Mouse (Mus musculus) embryonic facial prominence, embryonic 14.5 days (tissue): Measurements from ENCODE around the gene Ttll12. TPM values are rescaled to one million over a fixed set of nuclear protein-coding genes. Genes with fewer than 3 reads are reported as not detected.

Experiments
- ATAC-seq: fragments of 200-750 bp; cut with Nextera tagmentation; 2 replicates; pipeline ENCODE4 v1.8.0; 2017; ENCODE audit warnings: low read depth, moderate number of reproducible peaks, moderate TSS enrichment
- DNase-seq: peaks from one replicate; pipeline ENCODE4 v3.0.0-alpha.2; 2015; ENCODE audit warnings: low spot score
- H3K27ac ChIP-seq: fragments of 300-500 bp; sonication (generic); replicated peaks from 2 replicates; pipeline ENCODE4 v1.5.1; 2014; ENCODE audit warnings: low read depth, mild to moderate bottlenecking, low read length, moderate library complexity
- H3K27me3 ChIP-seq: fragments of 300-500 bp; sonication (generic); replicated peaks from 2 replicates; pipeline ENCODE4 v1.6.1; 2014; ENCODE audit warnings: low read length; ENCODE audit not compliant: control insufficient read depth, insufficient read depth
- H3K36me3 ChIP-seq: fragments of 300-500 bp; sonication (generic); 2 replicates; pipeline ENCODE4 v1.6.1; 2014; ENCODE audit warnings: low read length, mixed read lengths; ENCODE audit not compliant: control insufficient read depth, insufficient read depth
- H3K4me1 ChIP-seq: fragments of 300-500 bp; sonication (generic); 2 replicates; pipeline ENCODE4 v1.6.1; 2014; ENCODE audit warnings: antibody characterized with exemption, low read length; ENCODE audit not compliant: control insufficient read depth, insufficient read depth
- H3K4me2 ChIP-seq: fragments of 300-500 bp; sonication (generic); 2 replicates; pipeline ENCODE4 v1.6.1; 2014; ENCODE audit warnings: low read depth, mild to moderate bottlenecking, low read length, moderate library complexity, mixed read lengths
- H3K4me3 ChIP-seq: fragments of 300-500 bp; sonication (generic); 2 replicates; pipeline ENCODE4 v1.5.1; 2014; ENCODE audit warnings: low read depth, mild to moderate bottlenecking, low read length
- H3K9ac ChIP-seq: fragments of 300-500 bp; sonication (generic); 2 replicates; pipeline ENCODE4 v1.6.1; 2014; ENCODE audit warnings: low read depth, mild to moderate bottlenecking, low read length, moderate library complexity, mixed read lengths
- H3K9me3 ChIP-seq: fragments of 300-500 bp; sonication (generic); 2 replicates; pipeline ENCODE4 v1.6.1; 2016; ENCODE audit warnings: low read length; ENCODE audit not compliant: control insufficient read depth
- WGBS: fragments of 180-500 bp; shearing (Covaris S2); extraction: QIAGEN DNeasy Blood & Tissue Kit; methylation state at CpG from one replicate; pipeline ENCODE4 v1.1.7; 2014; 5-methylcytosine and 5-hydroxymethylcytosine counted together
- polyA plus RNA-seq: library from polyadenylated mRNA; unstranded; fragments of >200 nt; fragmentation: Nextera tagmentation; extraction: Ambion mirVana; gene quantifications from 2 replicates; pipeline ENCODE4 v1.2.1, GENCODE M21; 2014

Gene Ttll12
- polyA plus RNA-seq, 1 experiment from 2014 or later: 30.7 TPM

DNA sequence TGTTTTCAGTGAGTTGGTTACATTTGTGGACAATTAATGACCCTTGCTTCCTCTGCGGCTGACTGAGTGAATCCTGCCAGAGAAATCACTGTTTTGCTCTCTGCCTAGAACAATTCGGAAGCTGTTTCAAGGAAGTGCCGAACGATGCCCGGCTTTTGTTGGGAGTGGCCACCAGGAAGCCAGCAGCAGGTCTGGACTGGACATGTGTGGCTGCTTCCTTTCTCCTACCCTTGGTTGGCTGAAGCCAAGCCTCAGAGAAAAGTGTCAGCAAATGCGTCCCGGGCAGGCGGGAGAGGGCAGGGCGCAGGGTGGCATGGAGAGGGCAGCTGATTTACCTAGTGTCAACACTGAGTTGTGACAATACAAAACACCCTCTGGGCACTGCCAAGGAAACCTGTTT is 64.7 kb downstream of the Ttll12 start:
- H3K4me3 ChIP-seq: no peak overlapping the region
- H3K27ac ChIP-seq: no peak overlapping the region; the same call in 1 of the 2 replicates
- H3K9ac ChIP-seq: no peak overlapping the region
- H3K4me1 ChIP-seq: peaks cover 7% of the 10 kb centered on the region
- no peaks in the 10 kb centered on the region for H3K9me3 ChIP-seq
- 67% methylated on average over 9 of the region's 9 CpGs for WGBS
- H3K27me3 ChIP-seq: peaks cover 37% of the 10 kb centered on the region
- no peaks in the 10 kb centered on the region for H3K36me3 ChIP-seq
- DNase-seq (peak; percentile 36), ATAC-seq (no peak)
- H3K4me2 ChIP-seq: no peak overlapping the region

DNA sequence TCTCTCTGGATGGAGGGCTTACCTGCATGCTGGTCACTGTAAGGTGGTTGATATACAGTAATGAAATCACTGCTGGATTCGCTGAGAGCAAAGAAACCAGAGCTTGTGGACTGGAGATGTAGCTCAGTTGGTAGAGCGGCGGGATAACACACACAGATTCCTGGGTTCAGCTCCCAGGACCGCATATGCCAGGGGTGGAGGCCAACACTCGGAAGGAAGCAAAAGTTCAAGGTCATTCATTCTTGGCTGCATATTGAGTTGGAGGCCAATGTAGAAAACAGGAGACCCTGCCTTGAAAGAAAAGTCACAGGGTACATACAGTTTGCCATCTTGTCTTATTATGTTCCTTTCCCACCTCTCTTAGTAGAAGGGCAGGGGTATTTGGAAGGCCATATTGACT is 65.2 kb downstream of the Ttll12 start:
- WGBS: 81% methylated on average over 5 of the region's 5 CpGs
- H3K27ac ChIP-seq: no peak overlapping the region
- no peak overlapping the region for H3K9ac ChIP-seq
- H3K36me3 ChIP-seq: no peaks in the 10 kb centered on the region
- no peak for ATAC-seq
- DNase-seq: no peak
- H3K27me3 ChIP-seq: peaks cover 37% of the 10 kb centered on the region
- H3K9me3 ChIP-seq: no peaks in the 10 kb centered on the region
- H3K4me1 ChIP-seq: peaks cover 7% of the 10 kb centered on the region
- no peak overlapping the region for H3K4me2 ChIP-seq
- H3K4me3 ChIP-seq: no peak overlapping the region

DNA sequence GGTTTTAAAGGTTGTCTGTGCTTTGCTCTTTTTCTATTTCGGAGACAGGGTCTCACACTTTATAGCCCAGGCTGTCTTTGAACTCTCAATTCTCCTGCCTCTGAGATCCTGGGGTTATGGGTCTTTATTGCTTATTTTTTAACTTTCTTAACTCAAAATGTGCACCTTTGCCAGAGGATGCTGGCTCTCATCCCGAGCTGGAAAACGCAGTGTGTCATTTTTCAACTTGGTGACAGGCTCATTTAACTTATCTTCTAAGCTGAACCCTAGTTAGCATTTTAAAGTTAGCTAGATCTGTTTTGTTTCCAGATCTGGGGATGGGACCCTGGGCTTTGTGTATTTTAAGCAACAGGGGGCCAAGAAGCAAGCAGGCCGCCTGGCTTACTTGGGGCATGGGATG is 66.1 kb downstream of the Ttll12 start:
- no peak overlapping the region for H3K27ac ChIP-seq
- ATAC-seq: no peak
- peaks cover 43% of the 10 kb centered on the region for H3K27me3 ChIP-seq

DNA sequence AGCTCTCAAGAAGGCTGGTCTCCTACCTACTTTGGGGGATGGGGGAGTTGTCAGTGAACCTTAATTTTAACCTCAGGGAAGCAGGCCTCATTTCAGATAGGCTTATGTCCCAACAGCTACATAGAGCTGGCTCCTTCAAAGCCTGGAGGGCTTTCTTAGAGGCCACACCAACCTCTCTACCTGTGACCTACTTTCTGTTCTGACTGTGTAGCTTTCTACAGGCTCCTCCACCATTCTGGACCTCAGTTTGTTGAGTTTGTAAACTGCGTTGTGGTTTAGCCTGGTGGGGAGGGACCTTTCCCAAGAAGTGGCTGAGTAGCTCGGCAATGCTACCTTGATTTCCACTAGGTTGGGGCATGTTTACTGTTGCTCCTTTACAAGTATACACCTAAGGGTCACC is 67.2 kb downstream of the Ttll12 start:
- DNase-seq (no peak), ATAC-seq (no peak)
- 56% methylated on average over 2 of the region's 2 CpGs for WGBS
- Histone ChIP-seq H3K4me1 (peaks cover 7% of the 10 kb centered on the region), H3K27me3 (peaks cover 44% of the 10 kb centered on the region), H3K36me3 (no peaks in the 10 kb centered on the region), H3K9ac (no peak overlapping the region; the same call in 1 of the 2 replicates), H3K27ac (no peak overlapping the region), H3K9me3 (no peaks in the 10 kb centered on the region), H3K4me2 (peak overlapping the region; percentile 96), H3K4me3 (no peak overlapping the region)

More for the DNA sequence above, 66.1 kb downstream of the Ttll12 start:
- Histone ChIP-seq H3K9ac (no peak overlapping the region), H3K4me2 (no peak overlapping the region), H3K4me1 (peaks cover 7% of the 10 kb centered on the region), H3K36me3 (no peaks in the 10 kb centered on the region), H3K4me3 (no peak overlapping the region), H3K9me3 (no peaks in the 10 kb centered on the region)
- DNase-seq: no peak
- 69% methylated on average over 4 of the region's 4 CpGs for WGBS

DNA sequence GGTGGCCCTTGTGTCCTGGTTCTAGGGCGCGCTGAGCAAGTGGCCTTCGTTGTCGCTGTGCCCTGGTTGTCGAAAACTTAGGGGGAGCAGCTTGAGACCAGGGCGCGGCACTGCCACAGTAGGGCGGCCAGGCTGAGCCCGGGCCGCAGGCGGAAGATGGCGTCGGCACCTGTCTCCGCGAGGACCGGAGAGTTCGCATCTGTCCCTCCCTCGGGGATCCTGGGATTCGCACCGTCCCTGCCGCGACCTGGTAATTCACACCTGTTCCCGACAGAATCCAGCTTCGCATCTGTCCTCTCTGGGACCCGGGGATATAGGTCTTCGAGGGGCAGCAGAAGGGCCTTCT is 67.9 kb downstream of the Ttll12 start:
- Histone ChIP-seq H3K4me3 (peak overlapping the region; percentile 52), H3K4me1 (peaks cover 7% of the 10 kb centered on the region), H3K36me3 (no peaks in the 10 kb centered on the region), H3K9me3 (no peaks in the 10 kb centered on the region), H3K27me3 (peaks cover 44% of the 10 kb centered on the region), H3K9ac (peak overlapping the region; percentile 62), H3K27ac (no peak overlapping the region), H3K4me2 (peak overlapping the region; percentile 96)
- no peak for DNase-seq
- WGBS: 2% methylated on average over 21 of the region's 26 CpGs
- no peak for ATAC-seq

DNA sequence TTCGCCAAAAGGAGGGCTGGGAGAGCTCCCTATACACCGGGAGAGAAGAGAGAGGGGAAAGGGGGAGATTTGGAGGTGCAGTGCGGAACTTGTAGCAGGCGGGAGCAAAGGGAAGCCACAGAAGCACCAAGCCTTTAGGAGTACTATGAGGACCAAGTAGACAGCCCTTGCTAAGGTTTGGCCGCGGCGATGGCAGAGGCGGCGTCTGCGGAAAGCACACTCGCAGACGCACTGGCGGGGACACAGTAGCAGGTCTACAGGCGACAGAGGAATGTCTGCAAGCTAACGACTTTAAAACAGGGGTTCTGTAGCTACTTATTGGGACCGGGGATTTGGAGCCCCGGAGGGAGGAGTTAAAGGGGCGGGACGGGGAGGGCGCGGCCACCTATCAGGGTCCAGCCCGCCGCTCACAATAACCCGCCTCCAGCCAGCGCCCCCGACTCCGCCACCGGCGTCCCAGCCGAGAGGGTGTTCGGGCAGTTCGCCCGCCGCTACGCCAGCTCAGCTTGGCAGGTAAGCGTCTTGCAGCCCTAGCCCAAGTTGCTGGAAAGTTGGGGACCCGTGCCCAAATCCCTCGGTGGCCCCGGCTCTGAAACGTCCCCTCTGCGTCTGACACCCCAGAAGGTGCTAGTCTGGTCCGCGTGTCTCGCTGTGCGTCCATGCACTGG is 68.4 kb downstream of the Ttll12 start, which contains the start of gene Bik:
Gene Bik, plus strand, starts transcription at position 439 of the 668 bp plus-strand sequence.
- H3K4me1 ChIP-seq: peaks cover 7% of the 10 kb centered on the region
- no peaks in the 10 kb centered on the region for H3K9me3 ChIP-seq
- H3K27me3 ChIP-seq: peaks cover 44% of the 10 kb centered on the region
- 1% methylated on average over 22 of the region's 45 CpGs for WGBS
- DNase-seq: peak; percentile 56
- H3K36me3 ChIP-seq: no peaks in the 10 kb centered on the region
- H3K9ac ChIP-seq: peak within 1 kb of the TSS; percentile 62
- H3K4me2 ChIP-seq: peak within 1 kb of the TSS; percentile 96
- ATAC-seq: peak; percentile 77
- peak within 1 kb of the TSS; percentile 52 for H3K4me3 ChIP-seq
- H3K27ac ChIP-seq: no peak within 1 kb of the TSS

Other genes starting within 250 kb of the Ttll12 start
- 57.0 and 63.3 TPM in 2 replicates for gene Arfgap3, start 244.9 kb downstream of the Ttll12 start, polyA plus RNA-seq
- 49.3 TPM in 2 replicates for gene Pacsin2, start 130.6 kb downstream of the Ttll12 start, polyA plus RNA-seq
- 9.4 and 11.3 TPM in 2 replicates for gene Ttll1, start 84.3 kb downstream of the Ttll12 start, polyA plus RNA-seq
- 5.2 and 5.6 TPM in 2 replicates for gene Bik, start 68.3 kb downstream of the Ttll12 start, polyA plus RNA-seq
- gene Tspo, start 31.6 kb downstream of the Ttll12 start, polyA plus RNA-seq: 56.7 and 70.8 TPM in 2 replicates
- gene Mcat, start 31.4 kb downstream of the Ttll12 start, polyA plus RNA-seq: 34.9 and 37.1 TPM in 2 replicates
- gene Scube1, start 129.9 kb upstream of the Ttll12 start, polyA plus RNA-seq: 12.6 and 17.3 TPM in 2 replicates
- 5.2 and 6.9 TPM in 2 replicates for gene Mpped1, start 184.3 kb upstream of the Ttll12 start, polyA plus RNA-seq